Mouse (Mus musculus) E14TG2a.4 (cell line): Measurements from ENCODE around the gene Nkx1-1.

ENCODE experiments used
- H3K27me3 ChIP-seq: 2 replicates; pipeline ENCODE4 v1.6.1; 2014; ENCODE audit warnings: low read length, control low read depth; ENCODE audit not compliant: insufficient read depth
- H3K36me3 ChIP-seq: 2 replicates; pipeline ENCODE4 v1.6.1; 2014; ENCODE audit warnings: low read length, control low read depth; ENCODE audit not compliant: insufficient read depth
- H3K4me1 ChIP-seq: replicated peaks from 2 replicates; pipeline ENCODE4 v1.6.1; 2014; ENCODE audit warnings: low read depth, low read length, control low read depth
- H3K4me3 ChIP-seq: replicated peaks from 2 replicates; pipeline ENCODE4 v1.5.1; 2014; ENCODE audit warnings: mild to moderate bottlenecking, low read length
- H3K9me3 ChIP-seq: 2 replicates; pipeline ENCODE4 v1.6.1; 2014; ENCODE audit warnings: low read length, control low read depth
- CTCF ChIP-seq: conservative IDR thresholded peaks from 2 replicates; pipeline ENCODE4 v1.5.1; 2014; ENCODE audit warnings: low read length
- NANOG ChIP-seq: IDR thresholded peaks from 2 replicates; pipeline ENCODE4 v1.6.1; 2014; ENCODE audit warnings: borderline replicate concordance, low read length, mixed read lengths
- POU5F1 ChIP-seq: IDR thresholded peaks from 2 replicates; pipeline ENCODE4 v1.6.1; 2014; ENCODE audit warnings: low read length, borderline replicate concordance

The Nkx1-1 gene

DNA sequence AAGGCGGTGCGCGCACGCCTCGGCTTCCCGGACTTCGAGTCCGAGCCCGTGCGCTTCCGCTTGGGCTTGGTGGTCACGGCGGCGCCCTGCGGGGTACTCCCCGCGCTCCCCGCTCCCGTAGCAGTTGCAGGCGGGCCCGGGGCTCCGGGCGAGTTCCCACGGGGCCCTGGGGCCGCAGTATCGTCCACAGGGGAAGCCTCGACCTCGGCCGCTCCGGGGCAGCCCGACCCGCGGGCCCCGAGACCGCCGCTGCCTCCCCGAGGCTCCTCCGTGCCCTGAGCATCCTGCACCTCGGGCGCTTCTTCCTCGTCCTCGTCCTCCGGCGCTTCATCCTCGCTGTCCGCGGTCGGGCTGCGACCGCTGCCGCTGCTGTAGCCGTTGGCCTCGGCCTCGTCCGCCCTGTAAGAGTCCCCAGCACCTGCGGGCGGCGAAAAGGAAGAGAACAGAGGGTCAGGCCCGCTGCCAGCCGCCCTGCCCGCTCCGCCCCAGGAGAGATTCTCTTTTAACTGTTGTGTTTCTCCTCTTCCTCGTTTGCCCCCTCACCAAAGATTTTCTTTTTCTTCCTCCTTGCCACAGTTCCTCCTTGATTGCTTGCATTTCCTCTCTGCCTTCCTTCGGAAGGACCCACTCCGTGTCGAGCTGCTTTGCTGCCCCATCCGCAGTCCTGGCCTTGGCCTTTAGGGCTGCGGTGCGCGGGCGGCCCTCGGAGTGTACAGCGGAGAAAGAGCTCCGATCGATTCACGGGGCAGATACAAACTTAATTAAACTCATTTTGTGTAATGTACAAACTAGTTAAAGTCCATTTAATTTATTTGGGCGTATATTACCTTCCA, 2.4 kb downstream of the Nkx1-1 start:
- TF ChIP-seq NANOG, result no peak
- TF ChIP-seq POU5F1, result no peak
- TF ChIP-seq CTCF, result no peak
- peaks cover 49% of the 10 kb centered on the region for H3K4me1 ChIP-seq
- peaks cover 8% of the 10 kb centered on the region; the same call in 1 of the 2 replicates for H3K9me3 ChIP-seq
- H3K4me3 ChIP-seq, result peak overlapping the region; percentile 63
- H3K27me3 ChIP-seq, result peaks cover 99% of the 10 kb centered on the region
- H3K36me3 ChIP-seq, result no peaks in the 10 kb centered on the region

DNA sequence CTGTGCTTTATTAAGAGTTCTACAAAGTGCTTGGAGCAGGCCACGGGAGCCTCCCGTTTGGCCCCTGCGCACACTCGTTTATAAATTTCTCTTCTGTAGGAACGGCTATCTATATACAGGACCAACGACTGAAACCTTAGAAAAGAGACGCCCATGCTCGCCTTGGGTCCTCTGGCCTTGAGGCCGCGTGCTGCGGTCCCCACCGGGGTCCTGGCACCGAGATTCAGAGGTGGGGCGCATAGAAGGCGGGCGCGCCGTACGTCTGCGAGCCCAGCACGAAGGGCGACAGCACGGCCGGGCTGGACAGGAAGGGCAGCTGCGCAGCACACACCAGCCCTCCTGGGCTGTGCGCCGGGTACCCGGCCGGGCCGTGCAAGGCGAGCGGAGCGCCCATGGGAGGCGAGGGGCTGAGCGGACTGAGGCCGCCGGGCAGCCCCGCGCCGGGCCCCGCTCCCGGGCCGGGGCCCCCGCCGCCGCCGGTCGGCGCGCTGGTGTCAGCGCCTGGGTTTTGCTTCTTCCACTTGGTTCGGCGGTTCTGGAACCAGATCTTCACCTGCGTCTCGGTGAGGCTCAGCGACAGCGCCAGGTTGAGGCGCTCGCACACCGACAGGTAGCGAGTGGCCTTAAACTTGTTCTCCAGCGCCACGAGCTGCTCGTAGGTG, 3.1 kb downstream of the Nkx1-1 start:
- peaks cover 99% of the 10 kb centered on the region for H3K27me3 ChIP-seq
- H3K36me3 ChIP-seq, result no peaks in the 10 kb centered on the region
- peaks cover 8% of the 10 kb centered on the region; the same call in 1 of the 2 replicates for H3K9me3 ChIP-seq
- H3K4me3 ChIP-seq, result peak overlapping the region; percentile 63
- no peak for TF ChIP-seq NANOG
- TF ChIP-seq POU5F1, result no peak
- TF ChIP-seq CTCF, result no peak
- peaks cover 44% of the 10 kb centered on the region for H3K4me1 ChIP-seq

DNA sequence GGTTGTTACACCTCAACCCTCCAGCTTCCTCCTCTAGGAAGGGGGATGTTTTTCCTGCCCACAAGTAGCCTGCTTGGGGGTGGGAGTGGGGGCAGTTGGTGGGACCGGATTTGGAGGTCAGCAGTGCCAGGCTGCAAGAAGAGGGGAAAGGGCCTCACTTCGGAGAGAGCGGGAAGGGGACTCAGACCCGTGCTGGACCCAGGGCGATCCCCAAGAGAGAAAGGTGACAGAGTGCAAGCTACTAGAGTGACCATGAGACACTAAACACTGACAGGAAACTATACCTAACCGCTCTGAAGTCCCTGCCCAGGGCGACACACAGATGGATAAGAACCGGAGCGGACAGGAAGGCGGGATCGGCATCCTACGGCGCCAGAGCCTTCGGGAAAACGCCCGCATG, 3.7 kb downstream of the Nkx1-1 start:
- H3K4me1 ChIP-seq, result peaks cover 38% of the 10 kb centered on the region
- TF ChIP-seq NANOG (no peak), POU5F1 (no peak), CTCF (no peak)
- no peaks in the 10 kb centered on the region for H3K36me3 ChIP-seq
- H3K4me3 ChIP-seq, result peak overlapping the region; percentile 63; the same call in 1 of the 2 replicates
- peaks cover 8% of the 10 kb centered on the region; the same call in 1 of the 2 replicates for H3K9me3 ChIP-seq
- peaks cover 99% of the 10 kb centered on the region for H3K27me3 ChIP-seq

DNA sequence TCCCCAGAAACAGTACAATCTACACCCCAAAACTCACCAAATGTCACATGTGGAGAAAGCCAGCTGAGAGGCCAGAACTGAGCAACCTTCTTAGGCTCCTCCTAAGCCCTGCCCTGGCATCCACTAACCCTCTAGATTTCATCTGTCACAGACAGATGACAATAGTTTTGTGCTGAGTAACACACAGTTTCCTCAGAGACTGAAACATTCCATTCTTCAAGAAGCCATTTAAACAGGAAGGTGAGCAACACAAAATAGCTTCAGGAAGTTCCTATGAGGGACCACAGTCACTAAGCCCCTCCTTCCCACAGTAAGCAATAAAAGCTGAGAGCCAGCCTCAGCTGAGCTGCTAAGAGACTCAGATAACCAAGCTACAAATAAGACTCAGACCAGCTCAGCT, 6.3 kb downstream of the Nkx1-1 start:
- Histone ChIP-seq H3K27me3 (peaks cover 89% of the 10 kb centered on the region), H3K4me1 (peaks cover 19% of the 10 kb centered on the region), H3K36me3 (no peaks in the 10 kb centered on the region), H3K4me3 (no peak overlapping the region), H3K9me3 (peaks cover 8% of the 10 kb centered on the region; the same call in 1 of the 2 replicates)
- TF ChIP-seq POU5F1, result no peak
- no peak for TF ChIP-seq CTCF
- TF ChIP-seq NANOG, result no peak

DNA sequence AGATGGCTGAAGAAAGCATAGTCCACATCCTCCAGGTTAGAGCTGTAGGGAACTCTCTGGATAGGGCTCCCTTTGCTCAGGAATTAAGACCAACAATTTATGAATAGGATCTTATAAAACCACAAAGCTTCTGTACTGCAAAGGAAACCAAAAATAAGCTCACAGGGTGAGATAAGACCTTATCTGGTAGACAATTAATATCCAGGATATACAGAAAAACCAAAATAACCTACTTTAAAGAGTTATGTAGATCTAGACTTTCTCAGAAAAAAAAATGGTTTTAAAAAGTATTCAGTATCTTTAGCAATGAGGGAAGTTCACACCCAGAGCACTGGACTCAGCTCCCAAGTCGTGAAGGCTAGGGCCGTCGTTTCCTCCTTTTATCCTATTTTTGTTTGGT, 13.5 kb downstream of the Nkx1-1 start:
- H3K4me3 ChIP-seq, result no peak overlapping the region
- no peaks in the 10 kb centered on the region for H3K4me1 ChIP-seq
- peaks cover 63% of the 10 kb centered on the region for H3K27me3 ChIP-seq
- H3K9me3 ChIP-seq, result no peaks in the 10 kb centered on the region
- no peaks in the 10 kb centered on the region for H3K36me3 ChIP-seq
- TF ChIP-seq NANOG (no peak), CTCF (no peak), POU5F1 (no peak)

DNA sequence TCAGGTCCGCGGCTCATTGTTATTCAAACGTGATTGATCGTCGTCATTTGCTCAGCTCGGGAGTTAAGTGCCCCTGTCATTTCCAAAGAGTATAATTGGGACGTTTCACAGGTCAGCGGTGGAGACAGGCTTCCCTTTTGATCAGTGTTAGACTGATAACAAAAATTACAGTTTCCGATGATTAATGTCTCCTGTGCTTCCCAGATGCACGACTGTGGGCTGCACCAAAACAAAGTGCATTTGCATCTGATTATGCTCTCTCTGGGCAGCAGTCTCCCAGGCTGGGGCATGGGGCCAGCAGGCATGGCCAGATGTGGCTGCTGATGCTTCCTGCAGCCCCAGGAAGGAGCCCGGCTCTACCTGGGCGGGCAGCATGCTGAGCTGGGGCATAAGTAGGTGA, 33.0 kb downstream of the Nkx1-1 start:
- Histone ChIP-seq H3K4me3 (no peak overlapping the region), H3K36me3 (peaks cover 4% of the 10 kb centered on the region; the same call in 1 of the 2 replicates), H3K4me1 (peaks cover 4% of the 10 kb centered on the region; the same call in 1 of the 2 replicates), H3K9me3 (peaks cover 8% of the 10 kb centered on the region; the same call in 1 of the 2 replicates), H3K27me3 (peaks cover 89% of the 10 kb centered on the region)
- TF ChIP-seq POU5F1 (no peak), NANOG (no peak), CTCF (no peak)

DNA sequence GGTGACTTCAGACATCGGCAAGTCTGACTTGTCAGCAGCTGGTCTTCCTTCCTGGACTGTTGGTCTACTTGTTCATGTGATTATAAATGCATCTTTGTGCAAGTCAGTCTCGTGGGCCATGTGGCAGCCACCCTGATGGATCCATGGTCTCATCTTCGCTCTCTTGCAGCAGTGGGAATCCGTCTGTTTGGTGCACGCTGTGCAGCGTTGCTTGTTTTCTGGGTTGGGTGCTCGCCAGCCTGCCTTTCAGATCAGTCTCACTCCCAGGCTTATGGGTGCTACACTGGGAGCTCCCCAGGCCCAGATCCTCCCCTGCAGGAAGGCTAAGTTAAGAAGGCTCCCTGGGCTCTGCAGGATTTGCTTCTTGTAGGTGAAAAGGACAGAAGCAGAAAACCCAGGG, 36.9 kb downstream of the Nkx1-1 start:
- Histone ChIP-seq H3K9me3 (peaks cover 6% of the 10 kb centered on the region; the same call in 1 of the 2 replicates), H3K36me3 (peaks cover 7% of the 10 kb centered on the region), H3K4me1 (peaks cover 4% of the 10 kb centered on the region; the same call in 1 of the 2 replicates), H3K4me3 (no peak overlapping the region), H3K27me3 (peaks cover 82% of the 10 kb centered on the region)
- TF ChIP-seq NANOG (no peak), CTCF (no peak), POU5F1 (no peak)

DNA sequence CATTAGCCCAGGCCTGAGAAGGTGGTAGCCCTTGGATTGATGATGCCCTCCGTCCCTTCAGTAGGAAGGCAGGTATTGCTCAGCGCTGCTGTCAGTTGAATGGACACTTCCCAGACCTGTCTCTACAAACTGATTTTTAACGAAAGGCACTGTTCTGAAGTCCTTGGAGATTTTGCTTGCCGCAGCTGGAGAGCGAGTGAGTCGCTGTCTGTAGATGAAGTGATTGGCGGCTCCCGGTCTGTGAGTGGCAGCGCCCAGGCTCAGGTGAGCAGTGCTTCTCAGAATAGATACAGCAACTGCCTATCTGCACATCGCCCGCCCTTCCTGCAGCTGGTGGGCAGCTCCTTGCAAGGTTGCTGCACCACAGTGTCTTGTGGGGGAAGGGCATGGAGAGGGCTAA, 38.1 kb downstream of the Nkx1-1 start:
- TF ChIP-seq POU5F1 (no peak), CTCF (no peak), NANOG (no peak)
- H3K4me1 ChIP-seq, result peaks cover 4% of the 10 kb centered on the region; the same call in 1 of the 2 replicates
- peaks cover 82% of the 10 kb centered on the region for H3K27me3 ChIP-seq
- no peak overlapping the region for H3K4me3 ChIP-seq
- peaks cover 18% of the 10 kb centered on the region for H3K36me3 ChIP-seq
- H3K9me3 ChIP-seq, result no peaks in the 10 kb centered on the region
